Mouse (Mus musculus): ENCODE results near the gene Hoxc8. TPM values are rescaled to one million over a fixed set of nuclear protein-coding genes. Genes with fewer than 3 reads are reported as not detected.

The Hoxc8 gene
- polyA plus RNA-seq, 1 experiment from 2014 or later, result 1.9 TPM

GRCm38 (mm10) chr15:103014166-103015008 is 24.0 kb downstream of the Hoxc8 start:
- DNase-seq (ENCODE audit: low spot score) (no peak), ATAC-seq (replicated peaks; ENCODE audit: low FRiP score) (no peak)
- Histone ChIP-seq H3K4me2 (peak overlapping the region; percentile 59), H3K4me1 (replicated peaks; ENCODE audit: control insufficient read depth, insufficient read depth, low read length) (no peaks in the 10 kb centered on the region), H3K27me3 (replicated peaks; ENCODE audit: control insufficient read depth, insufficient read depth, low read length) (peaks cover 99% of the 10 kb centered on the region), H3K9ac (ENCODE audit: low read depth, low read length) (peak overlapping the region; percentile 52), H3K36me3 (ENCODE audit: control insufficient read depth, insufficient read depth, low read length) (no peaks in the 10 kb centered on the region), H3K4me3 (ENCODE audit: low read depth, low read length) (peak overlapping the region; percentile 42), H3K27ac (ENCODE audit: low read depth, low read length) (peak overlapping the region; percentile 54; the same call in 1 of the 2 replicates), H3K9me3 (ENCODE audit: control insufficient read depth, low read length) (no peaks in the 10 kb centered on the region)
- WGBS, result 3% methylated on average over 45 of the region's 57 CpGs

DNA sequence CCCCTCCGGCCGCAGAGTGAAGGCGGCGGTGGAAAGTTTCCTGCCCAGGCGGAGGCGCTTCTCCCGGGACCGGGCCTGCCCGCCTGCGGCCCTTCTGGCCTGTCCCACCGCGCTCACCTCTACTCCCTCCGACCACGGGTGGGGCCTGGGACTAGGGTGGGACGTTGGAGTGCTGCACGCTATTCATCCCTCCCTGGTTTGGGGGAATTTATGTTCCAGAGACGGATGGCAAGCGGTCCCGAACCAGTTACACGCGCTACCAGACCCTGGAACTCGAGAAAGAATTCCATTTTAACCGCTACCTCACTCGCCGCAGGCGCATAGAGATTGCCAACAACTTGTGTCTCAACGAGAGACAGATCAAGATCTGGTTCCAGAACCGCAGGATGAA is 24.6 kb downstream of the Hoxc8 start:
- no peak for DNase-seq (ENCODE audit: low spot score)

DNA sequence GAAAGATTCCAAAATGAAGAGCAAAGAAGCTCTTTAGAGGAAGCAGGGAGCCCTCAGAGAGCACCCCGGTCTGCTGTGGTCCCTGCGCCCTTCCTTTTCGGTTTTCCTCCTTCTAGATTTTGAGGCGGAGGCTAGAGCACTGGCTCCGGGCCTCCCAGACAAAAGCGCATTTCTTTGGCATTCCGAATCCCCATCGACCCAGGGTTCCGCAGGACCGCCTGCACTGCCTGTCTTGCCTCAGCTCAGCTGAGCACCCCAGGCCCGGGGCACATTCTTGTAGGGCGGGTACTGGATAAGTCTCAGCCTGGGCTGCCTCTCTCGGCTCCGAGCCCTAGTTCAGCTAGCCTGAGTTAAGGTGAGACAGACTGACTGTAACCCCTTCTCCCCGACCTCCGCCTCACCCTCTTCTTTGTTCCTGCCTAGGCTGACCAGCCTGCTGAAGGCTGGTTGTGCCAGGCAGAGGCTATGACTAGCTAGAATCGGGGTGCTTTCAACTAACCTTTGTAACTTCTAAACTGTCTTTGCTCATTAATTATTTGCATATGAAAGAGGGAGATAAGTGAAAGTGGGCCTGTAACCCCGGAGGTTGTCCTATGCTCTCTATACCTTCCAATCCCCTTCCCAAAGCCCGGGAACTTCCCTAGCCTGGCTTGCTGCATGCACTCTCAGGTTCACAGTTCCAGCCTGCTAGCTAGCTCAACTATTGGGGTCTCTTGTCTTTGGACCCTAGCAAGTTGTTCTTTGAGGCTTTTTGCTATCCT is 25.2 kb downstream of the Hoxc8 start:
- 6% methylated on average over 19 of the region's 19 CpGs for WGBS
- H3K9me3 ChIP-seq (ENCODE audit: control insufficient read depth, low read length), result no peaks in the 10 kb centered on the region
- peak overlapping the region; percentile 9; the same call in 1 of the 2 replicates for H3K9ac ChIP-seq (ENCODE audit: low read depth, low read length)
- 0 out of 2 replicates have a peak overlapping the region, but pooled peaks have one; percentile 32 for H3K27ac ChIP-seq (ENCODE audit: low read depth, low read length)
- ATAC-seq (replicated peaks; ENCODE audit: low FRiP score) (no peak), DNase-seq (ENCODE audit: low spot score) (no peak)
- H3K4me3 ChIP-seq (ENCODE audit: low read depth, low read length), result peak overlapping the region; percentile 42
- H3K27me3 ChIP-seq (replicated peaks; ENCODE audit: control insufficient read depth, insufficient read depth, low read length), result peaks cover 99% of the 10 kb centered on the region
- H3K4me2 ChIP-seq, result peak overlapping the region; percentile 59
- H3K36me3 ChIP-seq (ENCODE audit: control insufficient read depth, insufficient read depth, low read length), result no peaks in the 10 kb centered on the region
- no peaks in the 10 kb centered on the region for H3K4me1 ChIP-seq (replicated peaks; ENCODE audit: control insufficient read depth, insufficient read depth, low read length)

More for the DNA sequence above, 24.6 kb downstream of the Hoxc8 start:
- no peak for ATAC-seq (replicated peaks; ENCODE audit: low FRiP score)
- H3K4me2 ChIP-seq, result peak overlapping the region; percentile 59
- H3K9ac ChIP-seq (ENCODE audit: low read depth, low read length), result peak overlapping the region; percentile 52
- H3K4me3 ChIP-seq (ENCODE audit: low read depth, low read length), result peak overlapping the region; percentile 42
- no peaks in the 10 kb centered on the region for H3K36me3 ChIP-seq (ENCODE audit: control insufficient read depth, insufficient read depth, low read length)
- no peaks in the 10 kb centered on the region for H3K9me3 ChIP-seq (ENCODE audit: control insufficient read depth, low read length)
- WGBS, result under 1% methylated on average over 28 of the region's 28 CpGs
- H3K4me1 ChIP-seq (replicated peaks; ENCODE audit: control insufficient read depth, insufficient read depth, low read length), result no peaks in the 10 kb centered on the region
- peak overlapping the region; percentile 32; the same call in 1 of the 2 replicates for H3K27ac ChIP-seq (ENCODE audit: low read depth, low read length)
- H3K27me3 ChIP-seq (replicated peaks; ENCODE audit: control insufficient read depth, insufficient read depth, low read length), result peaks cover 99% of the 10 kb centered on the region

- Histone ChIP-seq H3K36me3 (ENCODE audit: control insufficient read depth, insufficient read depth, low read length) (no peaks in the 10 kb centered on the region), H3K4me3 (ENCODE audit: low read depth, low read length) (no peak within 1 kb of the TSS), H3K27ac (ENCODE audit: low read depth, low read length) (no peak within 1 kb of the TSS), H3K9ac (ENCODE audit: low read depth, low read length) (no peak within 1 kb of the TSS), H3K9me3 (ENCODE audit: control insufficient read depth, low read length) (no peaks in the 10 kb centered on the region), H3K4me1 (replicated peaks; ENCODE audit: control insufficient read depth, insufficient read depth, low read length) (no peaks in the 10 kb centered on the region), H3K4me2 (no peak within 1 kb of the TSS), H3K27me3 (replicated peaks; ENCODE audit: control insufficient read depth, insufficient read depth, low read length) (peaks cover 96% of the 10 kb centered on the region)
- no peak for DNase-seq (ENCODE audit: low spot score)
- WGBS, result 24% methylated on average over 9 of the region's 9 CpGs
- ATAC-seq (replicated peaks; ENCODE audit: low FRiP score), result no peak
These were observed 28.2 kb downstream of the Hoxc8 start, which contains the start of gene Hoxc4 for GRCm38 (mm10) chr15:103018636-103019035. TSS of gene Hoxc4 (plus strand) at chr15:103018934.

GRCm38 (mm10) chr15:103020899-103021418 is 30.6 kb downstream of the Hoxc8 start:
- Histone ChIP-seq H3K27me3 (replicated peaks; ENCODE audit: control insufficient read depth, insufficient read depth, low read length) (peaks cover 95% of the 10 kb centered on the region), H3K36me3 (ENCODE audit: control insufficient read depth, insufficient read depth, low read length) (no peaks in the 10 kb centered on the region), H3K4me1 (replicated peaks; ENCODE audit: control insufficient read depth, insufficient read depth, low read length) (no peaks in the 10 kb centered on the region), H3K9me3 (ENCODE audit: control insufficient read depth, low read length) (no peaks in the 10 kb centered on the region), H3K4me2 (peak overlapping the region; percentile 15; the same call in 1 of the 2 replicates), H3K9ac (ENCODE audit: low read depth, low read length) (no peak overlapping the region), H3K4me3 (ENCODE audit: low read depth, low read length) (no peak overlapping the region), H3K27ac (ENCODE audit: low read depth, low read length) (no peak overlapping the region)
- no peak for ATAC-seq (replicated peaks; ENCODE audit: low FRiP score)
- no peak for DNase-seq (ENCODE audit: low spot score)
- WGBS, result under 1% methylated on average over 8 of the region's 8 CpGs

GRCm38 (mm10) chr15:103021544-103021943 is 31.1 kb downstream of the Hoxc8 start:
- Histone ChIP-seq H3K4me1 (replicated peaks; ENCODE audit: control insufficient read depth, insufficient read depth, low read length) (no peaks in the 10 kb centered on the region), H3K27me3 (replicated peaks; ENCODE audit: control insufficient read depth, insufficient read depth, low read length) (peaks cover 95% of the 10 kb centered on the region), H3K9ac (ENCODE audit: low read depth, low read length) (no peak overlapping the region), H3K9me3 (ENCODE audit: control insufficient read depth, low read length) (no peaks in the 10 kb centered on the region), H3K4me2 (peak overlapping the region; percentile 15; the same call in 1 of the 2 replicates), H3K36me3 (ENCODE audit: control insufficient read depth, insufficient read depth, low read length) (no peaks in the 10 kb centered on the region), H3K4me3 (ENCODE audit: low read depth, low read length) (no peak overlapping the region), H3K27ac (ENCODE audit: low read depth, low read length) (no peak overlapping the region)
- DNase-seq (ENCODE audit: low spot score), result no peak
- 15% methylated on average over 8 of the region's 8 CpGs for WGBS
- ATAC-seq (replicated peaks; ENCODE audit: low FRiP score), result no peak

DNA sequence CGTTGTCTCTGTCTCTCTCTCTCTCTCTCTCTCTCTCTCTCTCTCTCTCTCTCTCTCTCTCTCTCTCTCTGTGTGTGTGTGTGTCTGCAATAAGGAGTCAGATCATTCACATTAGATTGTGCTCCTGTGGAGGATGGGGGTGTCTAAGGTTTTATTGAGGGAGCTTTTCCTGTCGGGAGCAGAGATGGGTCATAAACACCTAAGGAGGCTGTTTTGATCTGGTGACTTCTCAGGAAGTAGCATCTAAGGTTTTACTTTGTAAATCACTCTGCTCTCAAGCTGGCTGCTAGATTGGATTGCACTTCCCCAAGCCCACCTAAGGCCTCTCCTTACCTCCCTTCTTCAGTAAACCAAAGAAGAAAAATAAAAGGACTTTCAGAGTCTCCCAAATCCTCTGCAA is 33.7 kb downstream of the Hoxc8 start:
- H3K4me1 ChIP-seq (replicated peaks; ENCODE audit: control insufficient read depth, insufficient read depth, low read length), result no peaks in the 10 kb centered on the region

More for the DNA sequence above, 33.7 kb downstream of the Hoxc8 start:
- no peak overlapping the region for H3K4me2 ChIP-seq
- no peak overlapping the region for H3K9ac ChIP-seq (ENCODE audit: low read depth, low read length)
- H3K36me3 ChIP-seq (ENCODE audit: control insufficient read depth, insufficient read depth, low read length), result no peaks in the 10 kb centered on the region
- H3K27me3 ChIP-seq (replicated peaks; ENCODE audit: control insufficient read depth, insufficient read depth, low read length), result peaks cover 95% of the 10 kb centered on the region
- ATAC-seq (replicated peaks; ENCODE audit: low FRiP score) (no peak), DNase-seq (ENCODE audit: low spot score) (no peak)
- H3K9me3 ChIP-seq (ENCODE audit: control insufficient read depth, low read length), result no peaks in the 10 kb centered on the region
- no peak overlapping the region for H3K27ac ChIP-seq (ENCODE audit: low read depth, low read length)
- 4% methylated on average over 2 of the region's 2 CpGs for WGBS
- no peak overlapping the region for H3K4me3 ChIP-seq (ENCODE audit: low read depth, low read length)
